ENCODE assay signal across 8 mouse cellular contexts in the genomic region with DNA sequence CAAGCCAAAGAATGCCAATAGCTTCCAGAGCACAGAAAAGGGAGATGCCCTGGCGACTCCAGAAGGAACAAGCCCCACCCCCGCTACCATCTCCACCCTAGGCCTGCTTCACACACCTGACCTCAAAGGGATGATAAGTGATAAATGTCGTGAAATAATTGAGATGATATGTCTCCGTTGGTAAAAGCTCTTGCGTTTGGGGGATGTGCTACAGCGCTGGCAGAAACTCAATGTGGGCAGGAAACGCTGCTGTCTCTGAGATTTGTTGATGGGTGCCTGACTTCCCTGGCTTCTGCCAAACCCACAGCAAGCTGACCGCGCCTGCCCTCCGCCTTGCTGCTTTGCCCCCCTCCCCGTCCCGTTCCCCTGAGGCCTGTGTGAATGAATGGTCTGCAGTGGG. TPM values are rescaled to one million over a fixed set of nuclear protein-coding genes. Genes with fewer than 3 reads are reported as not detected.
A peak's percentile ranks its signal among the peaks of the same experiment; 100 is the strongest.
DNase-seq lines count a peak whose midpoint lies in the region.

No protein-coding gene starts in this region.

- peak; percentile 43 for DNase-seq in adrenal gland, postnatal 10 days
- no peak for DNase-seq in adrenal gland, adult 18-20 months (ENCODE audit: low spot score in 2 of 2)
- DNase-seq in 3134 (ENCODE audit: extremely low read depth, insufficient read length, low spot score), result peak; percentile 45
- peak; percentile 50 for DNase-seq in heart, adult 8-10 months (ENCODE audit: low spot score)
- DNase-seq in kidney, postnatal 4 days, result peak; percentile 60 to 68
- no peak for DNase-seq in embryo, embryonic 9.5 days (ENCODE audit: extremely low spot score)
- DNase-seq in right cerebral cortex, postnatal 10 days (ENCODE audit: low spot score in 2 of 2), result no peak
- DNase-seq in right cerebral cortex, postnatal 25 days, result no peak

RNA-seq across cellular contexts. Expression of a gene that starts 6.8 kb away (rescaled TPM):
- total RNA-seq in adrenal gland, postnatal 10 days (2021), result 10 to 100 TPM; 27.5 to 31.9 TPM
- total RNA-seq in adrenal gland, adult 18-20 months (2021), result 10 to 100 TPM; 20.2 to 27.6 TPM
- 100 to 1,000 TPM; 122 to 145 (median 132) TPM for total RNA-seq in heart, adult 8-10 months (2022)

RNA-seq across cellular contexts. Expression of a gene that starts 44.0 kb away (rescaled TPM):
- total RNA-seq in adrenal gland, postnatal 10 days (2021), result 10 to 100 TPM; 33.8 to 38.3 TPM
- total RNA-seq in adrenal gland, adult 18-20 months (2021), result 10 to 100 TPM; 60.2 to 73.8 TPM
- 10 to 100 TPM; 49.1 to 56.7 (median 50.9) TPM for total RNA-seq in heart, adult 8-10 months (2022)

Comparison
In these comparisons a context has a peak if more than half of its experiments do, and no peak if none do; other contexts are left out.
1. DNase-seq: peak in adrenal gland, postnatal 10 days (single experiment), 3134 (single experiment), heart, adult 8-10 months (single experiment) and kidney, postnatal 4 days (2 of 2); none in adrenal gland, adult 18-20 months (0 of 2), embryo, embryonic 9.5 days (single experiment), right cerebral cortex, postnatal 10 days (0 of 2) and right cerebral cortex, postnatal 25 days (single experiment).